Mouse (Mus musculus) heart, adult 9 months (tissue): ENCODE results near the gene Tuba1a.
"Not testable (repeated sequence)": the region's sequence is repeated elsewhere in the genome, so short reads cannot be mapped to it uniquely, and the experiment has no call there.

Experiments used
- DNase-seq, 2 experiments: peaks; one replicate each; pipeline ENCODE4 v3.0.0; 2022; ENCODE audit warnings: low spot score in 2 of 2

Gene Tuba1a

DNA sequence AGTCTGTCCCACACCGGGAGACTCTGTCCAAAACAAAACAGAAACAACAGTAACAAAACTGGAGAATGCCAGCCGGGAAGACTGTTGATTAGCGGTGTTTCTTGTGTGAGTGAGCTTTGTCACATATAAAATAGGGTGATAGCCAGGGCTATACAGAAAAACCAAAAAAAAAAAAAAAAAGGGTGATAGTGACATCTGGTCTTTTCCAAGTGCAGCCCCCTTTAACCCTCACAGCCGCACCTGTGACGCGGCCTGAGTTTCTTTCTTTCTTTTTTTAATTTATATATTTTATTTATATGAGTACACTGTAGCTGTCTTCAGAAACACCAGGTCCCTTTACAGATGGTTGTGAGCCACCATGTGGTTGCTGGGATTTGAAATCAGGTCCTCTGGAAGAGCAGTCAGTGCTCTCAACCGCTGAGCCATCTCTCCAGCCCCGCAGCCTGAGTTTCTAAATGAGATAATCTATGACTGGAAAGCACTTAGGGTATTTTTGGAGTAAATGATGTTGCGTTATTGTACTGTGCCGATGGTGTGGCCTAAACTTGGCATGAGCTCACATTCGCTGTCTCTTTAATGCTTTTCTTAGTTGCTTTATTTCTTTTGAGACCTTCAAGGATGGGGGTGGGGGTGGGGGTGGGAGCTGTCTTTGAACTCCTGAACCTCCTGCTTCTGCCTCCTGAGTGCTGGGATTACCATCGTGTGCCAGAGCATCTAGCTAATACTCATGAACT, 32.6 kb upstream of the Tuba1a start:
- DNase-seq = no peak

- DNase-seq = peak; percentile 93 to 97
These were observed 31.9 kb upstream of the Tuba1a start for GRCm38 (mm10) chr15:98985240-98985981.

GRCm38 (mm10) chr15:98984681-98985080, 31.2 kb upstream of the Tuba1a start:
- no peak for DNase-seq

DNA sequence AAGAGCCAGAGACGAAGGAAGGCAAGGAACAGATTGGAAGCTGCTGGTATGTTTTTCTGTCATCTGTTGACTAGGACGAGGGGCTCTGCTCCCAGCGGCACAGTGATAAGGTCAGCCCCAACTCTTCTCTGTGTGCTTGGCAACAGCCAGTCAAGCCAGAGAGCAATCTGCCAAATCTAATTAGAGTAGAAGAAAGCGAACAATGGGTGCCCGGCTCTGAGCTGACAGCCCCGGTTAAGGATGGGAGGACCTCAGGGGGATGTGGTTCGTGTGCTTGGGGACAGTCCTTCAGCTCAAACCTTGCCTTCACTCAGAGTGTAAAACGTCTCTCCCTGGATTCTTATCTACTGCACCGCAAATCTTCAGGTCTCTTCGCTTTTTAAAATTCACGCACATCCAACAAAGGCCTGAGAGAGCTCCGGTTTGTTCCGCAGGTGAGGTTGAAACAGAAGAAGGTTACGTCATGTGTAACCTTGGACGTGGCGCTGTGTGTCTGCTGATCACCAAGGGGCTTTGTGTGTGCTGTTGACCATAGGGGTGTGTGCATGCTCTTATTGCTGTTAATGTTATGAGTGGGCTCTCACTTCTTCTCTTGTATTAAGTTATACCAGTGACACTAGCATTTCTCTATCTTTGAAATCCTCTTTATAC, 30.1 kb upstream of the Tuba1a start:
- DNase-seq = no peak

DNA sequence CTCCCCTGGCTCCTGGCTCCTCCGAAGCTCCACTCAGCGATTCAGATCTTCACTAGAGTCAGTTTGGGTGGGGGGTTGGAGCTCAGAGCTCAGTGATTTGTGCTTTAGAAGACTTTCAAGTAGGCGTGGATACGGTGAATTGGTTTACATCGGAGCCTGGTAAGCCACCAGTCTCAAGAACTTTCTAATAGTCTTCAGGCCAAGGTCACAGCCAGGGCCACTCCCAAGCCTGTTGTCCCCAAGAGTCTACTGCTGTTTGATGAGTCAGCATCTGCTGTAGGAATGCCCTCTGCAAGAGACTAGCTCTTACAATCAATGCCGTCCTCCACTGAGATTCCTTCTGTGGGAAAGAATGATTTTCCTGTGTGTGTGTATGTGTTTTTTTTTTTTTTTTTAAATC, 28.6 kb upstream of the Tuba1a start:
- DNase-seq = no peak

DNA sequence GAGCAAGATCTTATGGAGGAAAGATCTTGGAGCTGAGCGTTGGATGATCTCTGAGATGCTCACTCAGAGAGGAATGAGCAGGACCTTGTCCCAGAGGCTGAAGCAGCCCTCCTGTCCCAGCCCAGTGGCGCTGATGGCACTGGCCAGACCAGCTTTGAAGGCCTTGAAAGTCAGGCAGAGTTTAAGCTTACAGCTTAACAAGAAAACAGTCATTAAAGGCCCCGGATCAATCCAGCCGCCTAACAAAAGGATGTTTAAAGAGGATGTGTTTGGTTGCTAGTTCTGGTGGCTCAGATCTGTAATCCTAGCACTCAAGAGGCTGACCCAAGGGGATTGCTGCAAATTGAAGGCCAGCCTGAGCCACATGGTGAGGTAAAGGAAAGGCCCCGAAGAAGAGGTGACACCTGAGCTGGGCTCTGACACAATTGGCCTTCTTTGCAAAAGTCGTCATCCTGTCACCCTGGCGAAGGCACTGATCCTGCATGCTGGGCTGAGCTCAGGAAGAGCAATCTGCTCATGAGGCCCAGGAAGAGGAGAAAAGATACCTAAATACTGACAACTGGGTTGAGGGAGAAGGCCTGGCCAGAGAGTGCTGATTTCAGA, 26.6 kb upstream of the Tuba1a start:
- no peak for DNase-seq

DNA sequence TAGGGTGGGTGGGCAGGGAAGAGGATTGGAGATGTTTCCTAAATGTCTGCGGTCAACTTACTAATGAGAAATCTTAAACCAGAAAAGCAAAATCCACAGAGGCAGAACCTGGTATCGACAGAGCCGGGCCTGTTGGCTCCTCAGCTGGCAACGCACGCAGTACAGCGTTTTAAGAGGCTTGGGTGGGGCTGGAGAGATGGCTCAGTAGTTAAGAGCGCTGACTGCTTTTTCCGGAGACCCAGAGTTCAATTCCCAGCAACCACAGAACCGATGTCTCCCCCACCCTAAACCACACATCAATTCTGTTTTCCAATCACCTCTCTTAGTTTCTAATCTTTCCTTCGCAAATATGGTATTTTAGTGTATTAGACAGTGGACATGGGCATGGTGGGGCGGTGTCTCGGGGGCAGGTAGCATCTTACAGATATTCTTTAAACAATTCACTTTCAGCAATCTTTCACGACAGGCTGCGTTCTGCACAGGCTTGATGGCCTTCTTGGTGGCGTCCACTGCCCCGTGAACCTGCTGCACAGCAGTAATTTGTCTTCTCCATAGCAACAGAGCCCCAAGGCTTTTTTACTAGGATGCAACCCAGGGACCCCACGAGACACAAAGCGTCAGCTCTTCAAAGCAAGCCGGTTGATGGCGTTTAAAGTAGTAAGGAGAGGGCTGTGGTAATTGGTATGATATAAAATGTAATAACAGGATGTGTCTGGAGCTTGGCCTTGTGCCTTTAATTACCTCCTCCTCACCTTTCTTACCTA, 25.1 kb upstream of the Tuba1a start:
- DNase-seq = no peak

DNA sequence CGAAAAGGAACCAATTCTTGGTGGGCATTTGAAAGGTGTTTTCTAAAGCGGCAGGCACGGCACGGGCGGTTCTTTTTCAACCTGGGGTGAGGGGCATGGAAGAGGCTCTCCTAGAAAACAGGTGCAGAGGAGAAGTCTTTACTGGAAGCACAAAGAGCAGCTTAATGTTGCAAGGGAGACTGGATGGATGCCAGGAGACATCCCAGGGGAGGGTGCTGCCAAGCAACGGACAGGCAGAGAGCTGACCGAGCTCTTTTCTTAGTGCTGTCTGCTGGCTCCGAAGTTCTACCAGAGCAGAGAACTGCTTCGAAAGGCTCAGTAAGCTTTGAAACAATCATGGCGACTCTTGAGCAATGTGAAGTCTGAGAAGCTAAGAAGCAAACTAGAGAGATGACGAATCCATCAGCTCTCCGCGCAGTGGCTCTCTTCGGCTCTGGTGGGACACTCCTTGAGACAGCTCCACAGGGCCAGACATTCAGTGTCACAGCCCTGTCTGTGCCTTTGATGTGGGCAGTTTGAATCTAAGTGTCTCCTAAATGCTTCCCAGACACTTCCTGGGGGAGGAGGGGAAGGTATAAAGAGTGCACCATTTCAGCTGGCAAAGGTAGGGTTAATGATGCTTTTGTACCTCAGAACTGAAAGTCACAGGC, 24.4 kb upstream of the Tuba1a start:
- DNase-seq = peak; percentile 72 to 87

- DNase-seq = no peak
These were observed 23.6 kb upstream of the Tuba1a start for GRCm38 (mm10) chr15:98976763-98977758.

DNA sequence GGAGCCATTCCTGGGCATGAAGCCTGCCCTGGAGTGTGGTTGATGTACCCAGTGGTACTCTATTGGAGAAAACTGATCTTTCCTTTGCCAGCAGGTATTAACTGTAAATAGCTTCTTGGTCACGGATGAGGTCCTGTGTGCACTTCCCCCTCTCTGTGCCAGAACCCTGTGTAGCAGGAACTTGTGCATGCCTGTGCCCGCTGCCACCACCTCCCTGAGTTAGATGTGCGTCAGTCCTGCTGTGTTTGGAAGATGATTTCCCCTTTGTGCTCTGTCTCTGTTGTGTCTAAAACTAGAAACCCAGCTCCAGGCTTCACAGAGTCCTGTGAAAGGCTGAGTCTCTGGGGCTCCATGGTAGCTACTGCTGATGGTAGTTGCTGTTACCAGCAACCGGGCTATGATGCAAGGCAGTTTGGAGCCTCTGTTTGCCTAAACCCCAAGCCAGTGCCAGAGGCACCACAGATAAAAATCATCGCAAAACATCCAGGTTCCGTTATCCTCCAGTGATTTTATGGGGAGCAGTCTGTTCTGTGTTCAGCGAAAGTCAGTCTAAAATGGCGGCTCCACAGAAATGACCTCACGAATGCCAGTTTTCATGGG, 19.6 kb upstream of the Tuba1a start:
- no peak for DNase-seq

- DNase-seq = not testable (repeated sequence)
These were observed 18.2 kb upstream of the Tuba1a start for GRCm38 (mm10) chr15:98971576-98972320.

GRCm38 (mm10) chr15:98971111-98971510, 17.6 kb upstream of the Tuba1a start:
- DNase-seq = no peak

DNA sequence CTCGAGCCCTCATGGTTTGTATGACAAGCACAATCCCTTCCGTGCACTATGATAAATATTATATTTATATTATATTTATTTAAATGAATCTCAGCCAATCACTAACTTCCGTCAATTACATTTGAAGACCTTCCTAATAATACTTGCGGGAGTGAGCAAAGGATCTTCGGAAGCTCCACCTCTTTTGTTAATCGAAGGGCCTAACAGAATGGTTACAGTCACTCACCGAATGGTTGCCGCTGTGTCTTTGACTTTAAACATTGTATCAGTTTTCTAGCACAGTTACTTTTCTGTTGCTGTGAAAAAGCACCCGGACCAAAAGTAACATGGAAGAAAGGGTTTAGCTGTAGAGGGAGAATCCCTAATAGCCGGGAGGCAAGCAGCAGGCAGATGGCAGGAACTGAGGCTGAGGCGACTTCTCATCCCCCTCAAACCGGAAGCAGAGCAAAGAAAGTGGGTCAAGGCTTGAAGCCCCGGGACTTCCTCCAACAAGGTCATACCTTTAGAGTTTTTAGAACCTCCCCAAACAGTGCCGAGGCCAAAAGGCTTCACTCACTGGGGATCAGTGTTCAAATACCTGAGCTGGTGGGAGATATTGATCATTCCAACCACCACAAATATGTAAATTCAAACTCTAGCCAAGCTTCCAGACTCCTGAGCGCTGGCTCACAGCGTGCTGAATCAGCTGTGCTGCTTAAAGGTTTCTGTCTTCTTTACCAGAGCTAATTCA, 16.0 kb upstream of the Tuba1a start:
- DNase-seq = no peak

- DNase-seq = no peak
These were observed 15.3 kb upstream of the Tuba1a start for GRCm38 (mm10) chr15:98968701-98969371.

DNA sequence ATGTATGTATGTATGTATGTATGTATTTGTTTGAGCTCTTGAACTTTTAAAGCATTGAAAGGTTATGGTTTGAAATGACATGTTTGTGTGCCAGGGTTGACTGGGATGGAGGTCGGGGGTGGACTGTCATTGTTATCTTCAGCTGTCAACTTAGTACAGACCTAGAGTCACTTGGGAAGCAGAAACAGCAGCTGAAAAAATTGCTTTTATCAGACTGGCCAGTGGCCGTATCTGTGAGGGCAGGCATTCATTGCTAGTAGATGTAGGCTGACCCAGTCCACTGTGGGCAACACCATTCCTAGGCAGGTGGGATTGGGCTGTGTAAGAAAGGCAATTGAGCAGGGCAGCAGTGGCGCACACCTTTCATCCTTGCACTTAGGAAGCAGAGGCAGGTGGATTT, 6.0 kb upstream of the Tuba1a start:
- DNase-seq = no peak

DNA sequence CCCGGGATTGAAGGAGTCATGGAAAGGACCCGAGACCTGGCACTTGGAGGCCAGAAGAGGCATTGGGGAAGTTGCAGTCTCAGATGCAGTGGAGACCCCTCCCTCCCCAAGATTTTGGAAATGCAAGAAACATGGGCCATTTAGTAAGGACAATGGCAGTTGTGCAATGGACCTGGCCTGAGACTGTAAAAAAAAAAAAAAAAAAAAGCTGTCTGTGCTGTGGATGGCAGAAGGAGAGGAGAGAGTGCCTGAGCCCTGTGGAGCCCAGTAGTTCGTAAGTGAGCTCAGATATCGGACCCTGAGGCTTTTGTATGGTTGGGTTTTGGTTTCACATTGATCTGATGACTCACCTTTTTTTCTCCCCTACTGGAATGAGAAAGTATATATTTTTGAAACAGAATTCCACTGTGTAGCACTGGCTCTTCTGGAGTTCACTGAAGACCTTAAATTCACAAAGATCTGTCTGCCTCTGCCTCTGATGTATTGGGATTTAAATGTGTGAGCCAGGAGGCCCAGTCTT, 5.5 kb upstream of the Tuba1a start:
- DNase-seq = no peak

DNA sequence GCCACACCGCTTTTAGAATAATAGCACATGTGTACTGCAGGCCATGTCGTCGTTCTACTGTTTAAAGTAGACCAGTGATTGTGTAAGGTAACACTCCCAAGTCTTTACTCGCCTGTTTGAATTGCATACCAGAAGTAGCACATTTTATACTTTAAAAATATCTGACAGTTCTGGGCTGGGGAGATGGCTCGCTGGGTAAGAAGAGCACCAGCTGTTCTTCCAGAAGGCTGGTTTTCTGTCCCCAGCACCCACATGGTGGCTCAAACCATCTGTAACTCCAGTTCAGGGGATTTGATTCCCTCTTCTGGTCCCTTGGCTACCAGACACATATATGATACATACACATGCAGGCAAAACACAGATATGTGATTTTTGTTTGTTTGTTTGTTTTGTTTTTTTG, 4.0 kb upstream of the Tuba1a start:
- no peak for DNase-seq
